Mouse (Mus musculus) liver, postnatal 0 days (tissue): ENCODE measurements around the gene Sem1.

Experiments used
- CTCF ChIP-seq: sonication (generic); IDR thresholded peaks from 2 replicates; pipeline ENCODE4 v1.5.1; 2016; ENCODE audit warnings: antibody characterized with exemption, low read depth
- EP300 ChIP-seq: IDR thresholded peaks from 2 replicates; pipeline ENCODE4 v1.6.1; 2016; ENCODE audit warnings: antibody characterized with exemption, low read depth, mild to moderate bottlenecking

GRCm38 (mm10) chr6:6581849-6582248 lies 3.4 kb upstream of the Sem1 start:
- TF ChIP-seq CTCF (no peak), EP300 (no peak)
